Mouse (Mus musculus) frontal cortex, postnatal 25 days (tissue): ENCODE measurements at regions not wholly inside any gene's neighbourhood (a gene's known extent, or its start where the extent isn't known, plus 50 kb on each side); places are given as distances from the start of the nearest gene placed in this dataset.
A peak's percentile ranks its signal among the peaks of the same experiment; 100 is the strongest.

Experiments
- DNase-seq, 2 experiments: peaks; one replicate each; pipeline ENCODE4 v3.0.0; 2022; ENCODE audit warnings: low spot score in 2 of 2

DNA sequence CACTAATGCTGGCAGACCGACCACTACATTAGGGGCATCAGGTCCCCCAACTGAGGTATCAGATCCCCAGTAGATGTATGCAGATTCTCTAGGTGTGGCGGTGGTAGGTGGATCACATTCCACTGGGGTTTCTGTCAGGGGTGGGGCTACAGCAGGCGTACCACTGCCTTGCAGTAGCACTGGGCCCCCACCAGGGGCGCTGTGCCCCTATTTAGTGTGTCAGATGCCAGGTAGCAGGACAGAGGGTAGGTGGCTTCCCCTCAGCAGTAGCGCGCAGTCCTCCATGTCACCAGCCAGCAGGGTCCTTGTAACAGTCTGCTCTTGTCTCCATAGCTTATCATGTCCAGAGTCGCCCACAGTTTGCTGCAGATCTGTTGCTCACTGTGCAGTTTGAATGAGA lies 169.9 kb upstream of the Kcnab2 start:
- peak in 1 of 2 experiments; percentile 8 for DNase-seq

DNA sequence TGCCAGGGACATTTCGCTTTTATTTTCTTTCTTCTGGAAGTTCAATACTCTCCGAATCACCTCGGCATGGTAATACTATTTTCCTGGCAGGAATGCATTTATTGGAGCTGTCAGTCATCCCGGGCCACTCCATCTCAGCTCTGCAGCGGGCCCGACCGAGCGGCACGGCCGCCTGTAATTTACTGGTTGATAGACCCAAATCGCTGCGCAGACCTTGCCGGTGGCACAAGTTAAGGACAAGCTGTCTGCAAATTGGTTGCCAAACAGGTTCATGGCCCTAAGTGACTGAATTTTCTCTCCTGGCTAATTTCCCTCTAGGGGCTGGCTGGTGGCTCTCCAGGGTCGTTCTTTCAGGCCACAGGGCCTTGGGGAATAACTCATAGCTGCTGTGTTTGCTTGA lies 169.4 kb upstream of the Kcnab2 start:
- no peak for DNase-seq

GRCm38 (mm10) chr4:152637088-152637487 lies 159.4 kb upstream of the Kcnab2 start:
- no peak for DNase-seq

DNA sequence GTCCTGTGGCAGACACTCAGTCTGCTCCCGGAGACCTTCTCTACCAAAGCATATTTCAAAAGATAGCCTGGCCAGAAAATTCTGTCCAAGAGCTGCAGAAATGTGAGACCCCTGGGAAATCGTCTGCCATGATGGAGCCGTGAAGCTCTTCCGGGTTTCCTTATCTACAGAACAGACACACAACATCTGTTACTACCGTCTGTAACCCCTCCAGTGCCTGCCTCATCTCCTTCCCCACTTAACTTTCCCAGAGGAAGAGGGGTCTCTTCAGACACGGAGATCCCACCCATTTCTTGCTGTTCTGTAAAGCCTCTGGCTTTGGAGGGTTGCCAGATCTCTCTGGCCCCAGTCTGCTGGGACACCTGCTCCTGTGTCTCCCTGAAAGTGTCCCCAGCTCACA lies 156.2 kb upstream of the Kcnab2 start:
- DNase-seq, result no peak

- DNase-seq, result no peak
Observed at GRCm38 (mm10) chr4:152628111-152628510, 150.4 kb upstream of the Kcnab2 start.

GRCm38 (mm10) chr4:152625032-152626003 lies 147.6 kb upstream of the Kcnab2 start:
- peak; percentile 58 to 62 for DNase-seq

- DNase-seq, result peak in 1 of 2 experiments; percentile 27
Observed at GRCm38 (mm10) chr4:152622022-152622777, 144.5 kb upstream of the Kcnab2 start.

GRCm38 (mm10) chr4:152617636-152618035 lies 140.0 kb upstream of the Kcnab2 start:
- no peak for DNase-seq

DNA sequence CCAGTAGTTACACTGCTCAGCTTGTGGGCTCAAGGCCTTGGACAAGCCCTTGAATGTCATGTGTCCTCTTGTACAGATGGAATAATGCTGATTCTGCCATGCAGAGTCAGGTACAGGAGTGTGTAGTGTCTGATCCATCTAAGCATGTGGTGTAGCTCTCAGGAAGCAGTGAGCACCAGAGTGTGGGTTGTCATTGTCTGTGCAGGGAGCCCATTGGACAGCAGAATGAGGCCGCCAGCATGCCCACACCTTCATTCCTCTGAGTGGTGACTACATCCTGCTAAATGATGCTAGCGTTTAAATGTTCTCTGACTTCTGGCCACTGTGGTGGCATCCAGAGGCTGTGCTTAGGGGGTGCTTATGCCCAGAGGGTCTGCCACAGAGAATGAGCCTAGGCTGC lies 137.5 kb upstream of the Kcnab2 start:
- no peak for DNase-seq

DNA sequence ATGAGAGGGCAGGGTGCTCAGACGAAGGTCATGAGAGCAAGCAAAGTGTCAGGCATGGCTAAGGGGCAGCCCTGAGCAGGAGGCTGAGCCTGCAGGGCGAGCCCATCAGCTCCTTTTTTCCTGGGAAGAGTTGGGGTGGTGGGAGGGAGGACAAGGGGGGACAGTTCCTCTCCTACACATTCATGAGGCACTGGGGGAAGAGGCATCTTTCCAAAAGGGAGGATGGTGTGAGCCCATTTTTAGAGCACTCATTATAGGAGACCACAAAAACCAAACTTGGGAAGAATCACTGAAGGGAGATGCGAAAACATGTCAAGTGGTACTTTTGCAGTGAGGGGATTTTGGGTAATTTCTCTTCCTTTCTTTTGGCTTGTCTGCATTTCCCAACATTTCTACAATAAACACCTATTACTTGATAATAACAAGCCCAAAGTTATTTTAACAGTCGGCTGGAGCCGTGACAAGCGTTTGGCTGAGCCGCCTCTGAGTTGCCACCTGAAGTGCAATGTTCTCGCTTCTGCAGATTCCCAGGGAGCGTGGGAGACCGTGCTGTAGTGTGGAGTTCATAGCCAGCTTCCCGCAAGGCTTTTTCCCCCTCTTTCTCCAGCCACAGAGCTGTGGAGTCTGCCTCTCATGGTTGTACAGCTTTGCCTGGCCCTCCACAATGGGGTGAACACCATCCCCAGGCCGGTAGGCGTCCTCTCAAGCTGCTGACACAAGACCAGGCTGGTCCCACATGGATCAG lies 136.9 kb upstream of the Kcnab2 start:
- peak; percentile 42 to 52 for DNase-seq
